Mouse (Mus musculus) ES-Bruce4 (cell line): ENCODE data around the gene Zfp661.

ENCODE experiments used
- CTCF ChIP-seq: IDR thresholded peaks from one replicate; pipeline ENCODE4 v1.8.1; 2011; ENCODE audit warnings: low read depth, low read length
- EP300 ChIP-seq: IDR thresholded peaks from 2 replicates; pipeline ENCODE4 v1.6.1; 2011; ENCODE audit warnings: low read depth, low read length; ENCODE audit not compliant: insufficient read depth
- POLR2A ChIP-seq: IDR thresholded peaks from one replicate; pipeline ENCODE4 v1.8.1; 2011; ENCODE audit warnings: low read length; ENCODE audit not compliant: insufficient read depth

GRCm38 (mm10) chr2:127625659-127626058 lies 38.8 kb upstream of the Zfp661 start:
- TF ChIP-seq CTCF, result no peak
- no peak for TF ChIP-seq POLR2A
- no peak for TF ChIP-seq EP300
